Mouse (Mus musculus): ENCODE data around the gene Celf3. TPM values are rescaled to one million over a fixed set of nuclear protein-coding genes. Genes with fewer than 3 reads are reported as not detected.

Gene Celf3
- total RNA-seq (2021) = 100 to 1,000 TPM; 166 to 170 TPM

- intact Hi-C loops (cut with DNase I) = loop anchor here (2.0 kb wide), 1 partner anchor 13 kb away; no protein-coding TSS in a partner anchor
- peak; percentile 64 to 86 for DNase-seq (ENCODE audit: low spot score in 2 of 2)
Observed at GRCm38 (mm10) chr3:94477981-94478422, at the start of gene Celf3. TSS of gene Celf3 (plus strand) at chr3:94478295.

- no peak for DNase-seq (ENCODE audit: low spot score in 2 of 2)
- intact Hi-C loops (cut with DNase I) = no loop called here
Observed at GRCm38 (mm10) chr3:94430980-94431379, 47.1 kb upstream of the Celf3 start.

GRCm38 (mm10) chr3:94434305-94434704 lies 43.8 kb upstream of the Celf3 start:
- intact Hi-C loops (cut with DNase I) = no loop called here

GRCm38 (mm10) chr3:94436420-94436819 lies 41.7 kb upstream of the Celf3 start:
- DNase-seq (ENCODE audit: low spot score in 2 of 2) = no peak
- intact Hi-C loops (cut with DNase I) = no loop called here

More at GRCm38 (mm10) chr3:94434305-94434704, 43.8 kb upstream of the Celf3 start:
- DNase-seq (ENCODE audit: low spot score in 2 of 2) = no peak

- peak; percentile 10 to 48 for DNase-seq (ENCODE audit: low spot score in 2 of 2)
- intact Hi-C loops (cut with DNase I) = loop anchor here (5.0 kb wide), 1 partner anchor 74 kb away; no protein-coding TSS in a partner anchor
Observed at GRCm38 (mm10) chr3:94441182-94441581, 36.9 kb upstream of the Celf3 start.

- peak; percentile 95 to 96 for DNase-seq (ENCODE audit: low spot score in 2 of 2)
- intact Hi-C loops (cut with DNase I) = loop anchor here (5.0 kb wide), 1 partner anchor 76 kb away; no protein-coding TSS in a partner anchor
Observed at GRCm38 (mm10) chr3:94442951-94443596, 35.0 kb upstream of the Celf3 start, which contains the start of gene Mrpl9. TSS of gene Mrpl9 (plus strand) at chr3:94443318.

GRCm38 (mm10) chr3:94443597-94443964 lies 34.5 kb upstream of the Celf3 start, which contains the start of gene Oaz3:
TSS of gene Oaz3 (minus strand) at chr3:94443915.
- no peak for DNase-seq (ENCODE audit: low spot score in 2 of 2)
- intact Hi-C loops (cut with DNase I) = loop anchor here (5.0 kb wide), 1 partner anchor 76 kb away; no protein-coding TSS in a partner anchor

- intact Hi-C loops (cut with DNase I) = no loop called here
- no peak for DNase-seq (ENCODE audit: low spot score in 2 of 2)
Observed at GRCm38 (mm10) chr3:94449377-94449776, 28.7 kb upstream of the Celf3 start.

GRCm38 (mm10) chr3:94456529-94457000 lies 21.5 kb upstream of the Celf3 start:
- intact Hi-C loops (cut with DNase I) = loop anchor here (1.0 to 5.0 kb wide), 3 partner anchors 46 to 146 kb away; partner anchors contain the start of gene Snx27
- DNase-seq (ENCODE audit: low spot score in 2 of 2) = peak; percentile 85 to 93

- DNase-seq (ENCODE audit: low spot score in 2 of 2) = no peak
- intact Hi-C loops (cut with DNase I) = loop anchor here (2.0 to 5.0 kb wide), 2 partner anchors 125 to 146 kb away; partner anchors contain the start of gene Snx27
Observed at GRCm38 (mm10) chr3:94457055-94457454, 21.0 kb upstream of the Celf3 start.

GRCm38 (mm10) chr3:94459834-94460233 lies 18.3 kb upstream of the Celf3 start:
- no peak for DNase-seq (ENCODE audit: low spot score in 2 of 2)
- intact Hi-C loops (cut with DNase I) = loop anchor here (5.0 kb wide), 1 partner anchor 122 kb away; the partner anchor contains the start of gene Snx27

GRCm38 (mm10) chr3:94463926-94464578 lies 14.0 kb upstream of the Celf3 start:
- DNase-seq (ENCODE audit: low spot score in 2 of 2) = peak; percentile 34 to 52
- intact Hi-C loops (cut with DNase I) = loop anchor here (2.0 kb wide), 1 partner anchor 15 kb away; the partner anchor contains the start of gene Celf3

- intact Hi-C loops (cut with DNase I) = loop anchor here (2.0 to 5.0 kb wide), 2 partner anchors 13 to 371 kb away; partner anchors contain the start of genes Celf3 and Pogz
- DNase-seq (ENCODE audit: low spot score in 2 of 2) = peak; percentile 55 to 92
Observed at GRCm38 (mm10) chr3:94465632-94466430, 12.3 kb upstream of the Celf3 start.

- intact Hi-C loops (cut with DNase I) = loop anchor here (5.0 kb wide), 1 partner anchor 368 kb away; the partner anchor contains the start of gene Pogz
- DNase-seq (ENCODE audit: low spot score in 2 of 2) = no peak
Observed at GRCm38 (mm10) chr3:94468931-94469330, 9.2 kb upstream of the Celf3 start.

- DNase-seq (ENCODE audit: low spot score in 2 of 2) = peak in 1 of 2 experiments; percentile 17
- intact Hi-C loops (cut with DNase I) = no loop called here
Observed at GRCm38 (mm10) chr3:94472447-94473114, 5.5 kb upstream of the Celf3 start.

GRCm38 (mm10) chr3:94473115-94473505 lies 5.0 kb upstream of the Celf3 start:
- intact Hi-C loops (cut with DNase I) = no loop called here
- DNase-seq (ENCODE audit: low spot score in 2 of 2) = peak; percentile 24 to 44

- intact Hi-C loops (cut with DNase I) = no loop called here
- DNase-seq (ENCODE audit: low spot score in 2 of 2) = no peak
Observed at GRCm38 (mm10) chr3:94473567-94474232, 4.4 kb upstream of the Celf3 start.
